Mouse (Mus musculus): ENCODE results near the gene Dusp1. TPM values are rescaled to one million over a fixed set of nuclear protein-coding genes. Genes with fewer than 3 reads are reported as not detected.
A peak's percentile ranks its signal among the peaks of the same experiment; 100 is the strongest.

Dusp1 gene
- polyA plus RNA-seq, 1 experiment from 2014 or later, result 33.4 TPM

DNA sequence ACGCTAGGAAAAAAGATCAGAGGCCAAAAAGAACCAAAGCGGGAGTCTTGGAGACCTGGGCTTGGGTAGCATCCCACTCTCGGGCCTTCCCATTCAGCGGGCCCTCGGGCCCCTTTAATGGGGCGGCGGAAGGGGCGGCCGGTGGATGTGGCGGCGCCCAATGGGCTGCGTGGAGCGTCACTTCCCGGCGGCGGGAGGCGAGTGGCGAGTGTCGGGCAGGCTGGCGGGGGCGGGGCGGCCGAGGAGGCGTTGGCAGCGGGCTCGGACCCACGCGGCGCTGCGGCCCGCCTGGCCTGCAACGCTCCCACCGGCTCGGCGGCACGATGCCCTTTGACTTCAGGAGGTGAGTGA is 663 bp downstream of the Dusp1 start, which contains the start of gene Ergic1:
Ergic1 (plus strand) TSS at position 200 of the 351 bp plus-strand sequence.
- peak within 1 kb of the TSS; percentile 90 for H3K9ac ChIP-seq (ENCODE audit: low read depth, low read length)
- H3K4me3 ChIP-seq (ENCODE audit: low read depth, low read length), result peak within 1 kb of the TSS; percentile 69
- H3K4me1 ChIP-seq (ENCODE audit: control insufficient read depth, insufficient read depth, low read length), result peaks cover 23% of the 10 kb centered on the region
- H3K27me3 ChIP-seq (ENCODE audit: control insufficient read depth, insufficient read depth, low read depth, low read length), result no peaks in the 10 kb centered on the region
- peak within 1 kb of the TSS; percentile 81 for H3K27ac ChIP-seq (ENCODE audit: low read length)
- peaks cover 16% of the 10 kb centered on the region for H3K36me3 ChIP-seq (ENCODE audit: control insufficient read depth, insufficient read depth, low read length)
- H3K9me3 ChIP-seq (replicated peaks; ENCODE audit: control insufficient read depth, low read length, poor library complexity, severe bottlenecking), result no peaks in the 10 kb centered on the region
- WGBS, result under 1% methylated on average over 36 of the region's 36 CpGs
- H3K4me2 ChIP-seq (ENCODE audit: low read length), result peak within 1 kb of the TSS; percentile 90
- ATAC-seq, result peak; percentile 98

DNA sequence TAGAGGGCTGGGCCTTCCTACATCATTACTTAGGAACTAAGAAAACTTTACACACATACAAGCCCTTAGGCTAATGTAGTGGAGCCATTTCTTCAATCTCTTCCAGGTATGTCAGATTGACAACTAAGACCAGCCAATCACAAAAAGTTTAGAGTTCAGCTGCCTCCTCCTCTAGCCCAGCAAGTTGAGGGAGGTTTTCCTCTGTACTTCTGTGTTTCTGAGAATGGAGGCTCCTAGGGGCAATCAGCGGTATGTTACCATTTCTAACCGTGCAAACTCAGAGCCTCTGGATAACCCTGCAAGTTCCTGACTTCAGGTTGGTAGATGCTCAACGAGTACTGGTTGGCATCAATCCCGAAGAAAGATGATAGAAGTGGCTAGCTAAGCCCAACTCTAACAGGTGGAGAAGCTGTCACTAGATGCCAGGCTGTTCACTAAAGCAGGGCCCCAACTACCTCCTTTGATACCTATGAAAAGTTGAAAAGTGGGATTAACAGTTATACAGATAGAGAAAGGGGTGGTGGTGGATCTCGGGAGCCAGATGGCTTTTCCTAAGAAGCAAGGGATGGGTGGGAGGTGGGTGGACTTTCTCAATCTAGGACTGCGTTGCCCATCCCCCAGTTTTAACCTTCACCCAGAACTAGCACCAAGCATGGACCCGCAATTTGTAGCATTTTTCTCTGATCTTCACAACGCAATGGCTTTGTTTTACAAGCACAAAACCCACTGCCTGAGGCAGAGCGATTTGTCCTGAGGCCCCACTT is 1.2 kb downstream of the Dusp1 start:
- Histone ChIP-seq H3K4me1 (ENCODE audit: control insufficient read depth, insufficient read depth, low read length) (peaks cover 23% of the 10 kb centered on the region), H3K9ac (ENCODE audit: low read depth, low read length) (peak overlapping the region; percentile 90), H3K4me2 (ENCODE audit: low read length) (peak overlapping the region; percentile 90), H3K27ac (ENCODE audit: low read length) (peak overlapping the region; percentile 81), H3K27me3 (ENCODE audit: control insufficient read depth, insufficient read depth, low read depth, low read length) (no peaks in the 10 kb centered on the region), H3K36me3 (ENCODE audit: control insufficient read depth, insufficient read depth, low read length) (peaks cover 12% of the 10 kb centered on the region), H3K9me3 (replicated peaks; ENCODE audit: control insufficient read depth, low read length, poor library complexity, severe bottlenecking) (no peaks in the 10 kb centered on the region), H3K4me3 (ENCODE audit: low read depth, low read length) (peak overlapping the region; percentile 69)
- 30% methylated on average over 9 of the region's 9 CpGs for WGBS
- ATAC-seq, result peak; percentile 58

DNA sequence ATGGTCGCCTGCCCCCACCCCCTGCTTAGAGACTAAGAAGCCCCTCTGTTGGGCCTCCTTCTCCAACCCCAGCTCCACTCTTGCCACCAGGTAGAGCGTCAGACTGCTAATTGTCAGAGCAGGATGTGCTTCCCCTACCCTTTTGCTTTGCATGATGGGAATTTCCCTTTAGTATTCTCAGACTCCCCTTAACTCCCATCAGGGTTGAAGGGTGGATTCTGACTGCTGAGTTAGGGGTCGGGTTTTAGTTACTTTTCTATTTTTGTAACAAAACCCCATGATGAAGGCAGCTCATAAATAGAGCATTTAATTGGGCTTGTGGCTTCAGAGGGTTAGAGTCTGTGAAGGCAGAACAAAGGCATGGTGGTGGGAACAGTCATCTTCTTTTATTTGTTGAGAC is 8.9 kb downstream of the Dusp1 start:
- no peaks in the 10 kb centered on the region for H3K9me3 ChIP-seq (replicated peaks; ENCODE audit: control insufficient read depth, low read length, poor library complexity, severe bottlenecking)
- H3K27ac ChIP-seq (ENCODE audit: low read length), result no peak overlapping the region
- H3K36me3 ChIP-seq (ENCODE audit: control insufficient read depth, insufficient read depth, low read length), result no peaks in the 10 kb centered on the region
- no peak for ATAC-seq
- H3K4me1 ChIP-seq (ENCODE audit: control insufficient read depth, insufficient read depth, low read length), result no peaks in the 10 kb centered on the region
- no peak overlapping the region for H3K4me3 ChIP-seq (ENCODE audit: low read depth, low read length)
- H3K4me2 ChIP-seq (ENCODE audit: low read length), result no peak overlapping the region
- no peaks in the 10 kb centered on the region; the same call in 1 of the 2 replicates for H3K27me3 ChIP-seq (ENCODE audit: control insufficient read depth, insufficient read depth, low read depth, low read length)
- 79% methylated on average over 3 of the region's 3 CpGs for WGBS
- no peak overlapping the region for H3K9ac ChIP-seq (ENCODE audit: low read depth, low read length)

DNA sequence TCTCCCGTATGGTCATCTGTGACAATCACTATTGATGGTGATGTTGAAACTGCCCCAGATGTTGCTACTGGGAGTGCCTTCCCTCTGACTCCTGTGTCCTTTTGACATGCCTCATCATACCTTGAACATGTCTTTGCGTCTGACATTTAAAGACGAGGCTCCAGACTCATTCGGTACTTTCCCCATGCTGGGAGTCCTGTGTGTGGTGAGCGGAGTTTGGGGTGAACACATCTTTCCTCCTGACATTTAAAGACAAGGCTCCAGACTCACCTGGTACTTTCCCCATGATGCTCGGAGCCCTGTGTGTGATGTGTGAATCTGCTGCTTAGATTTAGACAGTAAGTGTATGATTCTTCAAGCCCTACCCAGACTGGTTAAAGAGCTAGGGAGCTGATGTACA is 10.8 kb downstream of the Dusp1 start:
- WGBS, result 88% methylated on average over 6 of the region's 6 CpGs
- Histone ChIP-seq H3K27me3 (ENCODE audit: control insufficient read depth, insufficient read depth, low read depth, low read length) (no peaks in the 10 kb centered on the region; the same call in 1 of the 2 replicates), H3K27ac (ENCODE audit: low read length) (no peak overlapping the region), H3K4me3 (ENCODE audit: low read depth, low read length) (no peak overlapping the region), H3K9me3 (replicated peaks; ENCODE audit: control insufficient read depth, low read length, poor library complexity, severe bottlenecking) (no peaks in the 10 kb centered on the region), H3K36me3 (ENCODE audit: control insufficient read depth, insufficient read depth, low read length) (no peaks in the 10 kb centered on the region), H3K9ac (ENCODE audit: low read depth, low read length) (no peak overlapping the region), H3K4me2 (ENCODE audit: low read length) (no peak overlapping the region), H3K4me1 (ENCODE audit: control insufficient read depth, insufficient read depth, low read length) (no peaks in the 10 kb centered on the region)
- no peak for ATAC-seq

DNA sequence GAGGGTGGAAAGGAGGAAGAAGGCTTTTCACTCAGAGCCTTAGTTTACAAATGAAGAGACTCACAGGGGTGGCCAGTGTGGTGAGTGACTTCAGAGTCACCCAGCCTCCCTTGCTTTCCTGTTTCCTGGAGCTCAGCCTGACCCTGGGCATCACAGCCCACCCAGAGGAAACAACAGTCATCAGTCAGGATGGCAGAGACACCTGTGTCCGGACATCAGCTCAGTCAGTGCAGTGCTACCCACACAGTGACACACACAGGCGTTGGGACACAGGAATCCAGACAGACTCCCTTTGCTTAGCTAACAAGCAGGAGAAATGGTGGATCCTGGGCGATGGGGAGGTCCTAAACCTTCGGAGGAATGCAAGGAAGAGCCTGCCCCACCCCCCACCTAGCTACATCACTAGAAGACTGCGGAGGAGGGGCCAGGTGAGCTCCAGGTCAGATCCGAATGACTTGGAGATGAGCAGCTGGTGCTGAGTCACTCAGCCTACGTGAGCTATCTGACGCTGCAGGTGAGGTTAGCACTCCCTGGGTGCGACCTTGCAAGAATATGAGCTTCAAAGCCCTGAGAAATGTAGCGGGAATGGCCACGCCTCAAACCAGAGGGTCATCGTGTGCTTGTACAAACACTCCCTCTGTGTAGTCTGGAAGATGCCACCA is 12.6 kb downstream of the Dusp1 start:
- Histone ChIP-seq H3K27ac (ENCODE audit: low read length) (no peak overlapping the region), H3K27me3 (ENCODE audit: control insufficient read depth, insufficient read depth, low read depth, low read length) (no peaks in the 10 kb centered on the region; the same call in 1 of the 2 replicates), H3K4me3 (ENCODE audit: low read depth, low read length) (no peak overlapping the region), H3K4me2 (ENCODE audit: low read length) (no peak overlapping the region), H3K4me1 (ENCODE audit: control insufficient read depth, insufficient read depth, low read length) (no peaks in the 10 kb centered on the region), H3K36me3 (ENCODE audit: control insufficient read depth, insufficient read depth, low read length) (no peaks in the 10 kb centered on the region), H3K9me3 (replicated peaks; ENCODE audit: control insufficient read depth, low read length, poor library complexity, severe bottlenecking) (no peaks in the 10 kb centered on the region), H3K9ac (ENCODE audit: low read depth, low read length) (no peak overlapping the region)
- 15% methylated on average over 12 of the region's 12 CpGs for WGBS
- no peak for ATAC-seq

DNA sequence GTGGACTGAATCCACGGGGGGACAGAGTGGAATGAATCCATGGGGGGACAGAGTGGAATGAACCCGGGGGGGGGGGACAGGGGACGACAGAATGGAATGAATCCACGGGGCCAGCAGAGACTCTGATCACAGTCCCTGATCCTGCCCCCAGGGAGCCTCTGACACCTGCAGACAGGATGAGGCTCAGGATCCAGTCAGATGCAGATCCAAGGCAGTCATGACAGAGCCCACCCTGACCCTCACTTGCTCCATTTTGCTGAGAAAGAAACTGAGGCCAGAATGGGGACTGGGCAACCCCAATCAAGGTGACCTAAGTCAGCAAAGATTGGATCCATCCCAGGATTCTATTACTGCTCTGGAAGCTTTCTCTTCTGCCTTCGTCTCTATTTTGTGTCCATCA is 13.4 kb downstream of the Dusp1 start:
- H3K9me3 ChIP-seq (replicated peaks; ENCODE audit: control insufficient read depth, low read length, poor library complexity, severe bottlenecking), result no peaks in the 10 kb centered on the region
- no peak overlapping the region for H3K4me2 ChIP-seq (ENCODE audit: low read length)
- ATAC-seq, result no peak
- H3K9ac ChIP-seq (ENCODE audit: low read depth, low read length), result no peak overlapping the region
- no peaks in the 10 kb centered on the region for H3K4me1 ChIP-seq (ENCODE audit: control insufficient read depth, insufficient read depth, low read length)
- 8% methylated on average over 4 of the region's 5 CpGs for WGBS
- no peak overlapping the region for H3K27ac ChIP-seq (ENCODE audit: low read length)
- no peaks in the 10 kb centered on the region; the same call in 1 of the 2 replicates for H3K27me3 ChIP-seq (ENCODE audit: control insufficient read depth, insufficient read depth, low read depth, low read length)
- no peak overlapping the region for H3K4me3 ChIP-seq (ENCODE audit: low read depth, low read length)
- no peaks in the 10 kb centered on the region for H3K36me3 ChIP-seq (ENCODE audit: control insufficient read depth, insufficient read depth, low read length)

DNA sequence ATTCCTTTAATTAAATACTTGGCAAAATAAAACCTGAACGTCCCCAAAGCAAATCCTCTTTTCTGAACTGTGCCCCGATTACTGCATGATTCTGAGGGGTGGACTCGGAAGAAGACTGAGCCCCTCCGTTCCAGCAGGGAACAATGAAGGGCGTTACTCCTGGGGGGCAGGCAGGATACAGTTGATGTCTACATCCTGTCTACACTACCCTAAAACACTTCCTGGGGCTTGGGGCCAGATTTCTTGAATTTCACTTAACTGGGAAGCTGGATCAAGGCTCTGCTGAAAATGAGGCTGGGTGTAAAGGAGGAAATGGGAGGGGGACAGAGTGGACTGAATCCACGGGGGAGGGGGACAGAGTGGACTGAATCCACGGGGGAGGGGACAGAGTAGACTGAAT is 14.2 kb downstream of the Dusp1 start:
- 31% methylated on average over 7 of the region's 7 CpGs for WGBS

DNA sequence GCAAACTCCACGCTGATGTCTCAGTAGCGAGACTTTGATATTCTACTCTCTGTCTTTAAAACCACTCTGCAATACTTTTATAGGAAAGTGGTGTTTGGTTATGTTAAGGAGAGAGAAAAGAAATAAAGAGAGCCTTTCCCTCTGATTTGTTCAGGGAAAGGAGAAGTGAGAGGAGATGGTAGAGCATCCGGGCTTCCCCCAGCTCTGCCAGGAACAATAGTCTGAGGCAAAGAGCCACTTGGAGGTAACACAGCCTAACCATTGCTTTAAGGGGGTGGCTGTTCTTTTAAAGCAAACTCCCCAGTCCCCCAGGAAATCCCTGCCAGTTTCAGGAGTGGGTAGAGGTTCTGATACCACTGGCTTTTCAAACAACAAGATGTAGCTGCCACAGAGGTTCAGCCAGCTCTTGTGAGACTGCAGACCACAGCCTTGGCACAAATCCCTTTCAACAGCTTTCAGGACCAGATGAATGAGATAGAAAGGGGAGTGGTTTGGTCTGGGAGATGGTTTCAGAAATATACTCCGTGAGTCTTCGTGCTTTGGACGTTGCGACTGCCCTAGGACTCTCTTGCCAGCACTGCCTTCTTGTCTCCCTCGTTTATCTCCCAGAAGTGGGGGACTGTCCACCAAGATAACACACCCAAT is 17.5 kb downstream of the Dusp1 start:
- Histone ChIP-seq H3K27me3 (ENCODE audit: control insufficient read depth, insufficient read depth, low read depth, low read length) (no peaks in the 10 kb centered on the region), H3K9me3 (replicated peaks; ENCODE audit: control insufficient read depth, low read length, poor library complexity, severe bottlenecking) (no peaks in the 10 kb centered on the region), H3K4me3 (ENCODE audit: low read depth, low read length) (no peak overlapping the region), H3K36me3 (ENCODE audit: control insufficient read depth, insufficient read depth, low read length) (no peaks in the 10 kb centered on the region), H3K4me2 (ENCODE audit: low read length) (no peak overlapping the region), H3K27ac (ENCODE audit: low read length) (no peak overlapping the region), H3K4me1 (ENCODE audit: control insufficient read depth, insufficient read depth, low read length) (no peaks in the 10 kb centered on the region), H3K9ac (ENCODE audit: low read depth, low read length) (no peak overlapping the region)
- no peak for ATAC-seq
- 88% methylated on average over 8 of the region's 8 CpGs for whole genome bisulfite sequencing

More for the DNA sequence above, 14.2 kb downstream of the Dusp1 start:
- ATAC-seq, result no peak
- no peak overlapping the region for H3K9ac ChIP-seq (ENCODE audit: low read depth, low read length)
- H3K4me1 ChIP-seq (ENCODE audit: control insufficient read depth, insufficient read depth, low read length), result no peaks in the 10 kb centered on the region
- H3K27me3 ChIP-seq (ENCODE audit: control insufficient read depth, insufficient read depth, low read depth, low read length), result no peaks in the 10 kb centered on the region; the same call in 1 of the 2 replicates
- H3K9me3 ChIP-seq (replicated peaks; ENCODE audit: control insufficient read depth, low read length, poor library complexity, severe bottlenecking), result no peaks in the 10 kb centered on the region
- no peak overlapping the region for H3K4me3 ChIP-seq (ENCODE audit: low read depth, low read length)
- no peak overlapping the region for H3K27ac ChIP-seq (ENCODE audit: low read length)
- H3K36me3 ChIP-seq (ENCODE audit: control insufficient read depth, insufficient read depth, low read length), result no peaks in the 10 kb centered on the region
- no peak overlapping the region for H3K4me2 ChIP-seq (ENCODE audit: low read length)

DNA sequence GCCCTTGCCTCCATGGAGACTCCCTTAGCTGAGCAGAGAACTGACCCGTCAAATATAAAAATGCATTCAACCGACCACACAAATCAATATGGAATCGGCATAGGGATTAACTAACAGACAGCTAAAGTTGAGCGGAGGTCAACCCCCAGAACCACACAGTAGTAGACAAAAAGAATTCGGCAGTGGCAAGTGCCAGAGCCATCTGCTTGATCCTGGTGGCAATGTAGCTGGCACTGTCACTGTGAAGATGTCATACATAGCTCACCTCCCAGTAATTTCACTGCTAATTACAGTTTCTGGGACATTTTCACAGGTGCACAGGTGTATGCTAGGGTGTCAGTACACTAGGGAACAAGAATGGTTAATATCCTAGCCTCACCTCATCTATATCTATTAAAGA is 21.8 kb downstream of the Dusp1 start:
- Histone ChIP-seq H3K4me3 (ENCODE audit: low read depth, low read length) (no peak overlapping the region), H3K27ac (ENCODE audit: low read length) (no peak overlapping the region), H3K9me3 (replicated peaks; ENCODE audit: control insufficient read depth, low read length, poor library complexity, severe bottlenecking) (no peaks in the 10 kb centered on the region), H3K4me2 (ENCODE audit: low read length) (no peak overlapping the region), H3K9ac (ENCODE audit: low read depth, low read length) (no peak overlapping the region), H3K4me1 (ENCODE audit: control insufficient read depth, insufficient read depth, low read length) (no peaks in the 10 kb centered on the region), H3K27me3 (ENCODE audit: control insufficient read depth, insufficient read depth, low read depth, low read length) (no peaks in the 10 kb centered on the region), H3K36me3 (ENCODE audit: control insufficient read depth, insufficient read depth, low read length) (no peaks in the 10 kb centered on the region)
- no peak for ATAC-seq
- 73% methylated on average over 5 of the region's 5 CpGs for WGBS

All from midbrain, embryonic 16.5 days (tissue).